Mouse (Mus musculus) monocyte, adult 5-6 weeks (primary cell): ENCODE measurements around the gene Fto. TPM values are rescaled to one million over a fixed set of nuclear protein-coding genes. Genes with fewer than 3 reads are reported as not detected.

Experiments
- ATAC-seq: fragments of 153-309, 156-312 bp; replicated peaks from 2 replicates; pipeline ENCODE4 v1.8.0; 2017; ENCODE audit warnings: mild to moderate bottlenecking; ENCODE audit not compliant: low TSS enrichment, insufficient number of reproducible peaks, severe bottlenecking, poor library complexity, low FRiP score
- total RNA-seq: library from RNA; stranded (forward); fragments of 200-1000, 200-491, 200-594 nt; gene quantifications from 3 replicates; pipeline ENCODE4 v1.2.3, GENCODE M21; 2017

Fto gene
- total RNA-seq, 1 experiment from 2014 or later, result 12.3 TPM

GRCm38 (mm10) chr8:91529699-91530098 is 216.4 kb downstream of the Fto start:
- no peak for ATAC-seq

GRCm38 (mm10) chr8:91530656-91531055 is 217.3 kb downstream of the Fto start:
- ATAC-seq, result no peak

- no peak for ATAC-seq
Measured at GRCm38 (mm10) chr8:91531971-91532370, 218.6 kb downstream of the Fto start.

GRCm38 (mm10) chr8:91532671-91533436 is 219.5 kb downstream of the Fto start:
- ATAC-seq, result no peak

GRCm38 (mm10) chr8:91534752-91535151 is 221.4 kb downstream of the Fto start:
- ATAC-seq, result no peak

- ATAC-seq, result no peak
Measured at GRCm38 (mm10) chr8:91538109-91538508, 224.8 kb downstream of the Fto start.

GRCm38 (mm10) chr8:91538892-91539291 is 225.6 kb downstream of the Fto start:
- no peak for ATAC-seq

- no peak for ATAC-seq
Measured at GRCm38 (mm10) chr8:91539586-91539985, 226.3 kb downstream of the Fto start.

- no peak for ATAC-seq
Measured at GRCm38 (mm10) chr8:91541229-91541628, 227.9 kb downstream of the Fto start.

GRCm38 (mm10) chr8:91545561-91545960 is 232.2 kb downstream of the Fto start:
- no peak for ATAC-seq

GRCm38 (mm10) chr8:91546599-91546998 is 233.3 kb downstream of the Fto start:
- no peak for ATAC-seq

- ATAC-seq, result no peak
Measured at GRCm38 (mm10) chr8:91550131-91550530, 236.8 kb downstream of the Fto start.

GRCm38 (mm10) chr8:91551166-91551765 is 237.9 kb downstream of the Fto start:
- ATAC-seq, result no peak

GRCm38 (mm10) chr8:91551775-91552538 is 238.6 kb downstream of the Fto start:
- ATAC-seq, result no peak

- no peak for ATAC-seq
Measured at GRCm38 (mm10) chr8:91552635-91553034, 239.3 kb downstream of the Fto start.

GRCm38 (mm10) chr8:91553387-91553786 is 240.1 kb downstream of the Fto start:
- ATAC-seq, result no peak

- ATAC-seq, result no peak
Measured at GRCm38 (mm10) chr8:91557041-91557587, 243.8 kb downstream of the Fto start.

GRCm38 (mm10) chr8:91558408-91558807 is 245.1 kb downstream of the Fto start:
- ATAC-seq, result no peak

GRCm38 (mm10) chr8:91560017-91560591 is 246.8 kb downstream of the Fto start:
- no peak for ATAC-seq
